Mouse (Mus musculus): ENCODE data around the gene Thrb. TPM values are rescaled to one million over a fixed set of nuclear protein-coding genes. Genes with fewer than 3 reads are reported as not detected.
A peak's percentile ranks its signal among the peaks of the same experiment; 100 is the strongest.

Thrb gene
- polyA plus RNA-seq, 1 experiment from 2014 or later = 3.0 TPM

DNA sequence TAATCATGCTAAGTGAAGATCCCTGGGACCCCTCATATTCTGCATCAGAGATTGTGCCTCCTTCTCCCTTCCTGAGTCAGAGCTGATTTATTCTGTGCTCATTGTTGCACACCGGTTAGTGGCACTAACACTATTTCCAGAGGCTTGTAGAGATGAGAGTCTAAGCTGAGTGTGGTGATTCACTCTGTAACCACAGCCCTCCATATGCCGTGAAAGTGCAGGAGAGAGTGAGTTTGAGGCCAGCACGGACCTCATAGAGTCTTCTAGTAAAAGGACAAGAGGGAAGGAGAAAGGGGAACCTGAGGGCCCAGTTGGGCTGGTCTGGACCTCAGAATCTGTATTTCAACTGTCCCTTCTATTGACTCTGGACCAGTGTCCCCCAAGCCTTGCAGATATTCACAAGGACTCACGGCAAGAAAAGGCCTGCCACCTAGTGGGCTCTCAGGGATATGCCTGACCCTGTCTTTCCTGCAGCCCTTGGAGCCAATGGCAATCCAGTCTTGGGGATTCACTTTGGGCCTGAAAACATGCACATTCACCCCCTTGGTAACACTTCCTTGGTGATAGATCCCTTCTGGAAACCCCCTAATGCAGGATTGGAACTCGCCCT lies 307.2 kb downstream of the Thrb start:
- 36% methylated on average over 5 of the region's 5 CpGs for WGBS
- H3K9ac ChIP-seq (ENCODE audit: low read depth, low read length) = no peak overlapping the region
- H3K27me3 ChIP-seq (replicated peaks; ENCODE audit: control insufficient read depth, insufficient read depth, low read length) = no peaks in the 10 kb centered on the region
- no peak overlapping the region for H3K4me2 ChIP-seq (ENCODE audit: low read length)
- no peaks in the 10 kb centered on the region for H3K4me1 ChIP-seq (ENCODE audit: control insufficient read depth, insufficient read depth, low read depth, low read length)
- H3K36me3 ChIP-seq (ENCODE audit: control insufficient read depth, insufficient read depth, low read length) = no peaks in the 10 kb centered on the region
- H3K4me3 ChIP-seq (ENCODE audit: low read length) = no peak overlapping the region
- peak; percentile 88 for ATAC-seq
- H3K27ac ChIP-seq (ENCODE audit: low read depth, low read length) = no peak overlapping the region
- H3K9me3 ChIP-seq (ENCODE audit: control insufficient read depth, low read length) = no peaks in the 10 kb centered on the region

DNA sequence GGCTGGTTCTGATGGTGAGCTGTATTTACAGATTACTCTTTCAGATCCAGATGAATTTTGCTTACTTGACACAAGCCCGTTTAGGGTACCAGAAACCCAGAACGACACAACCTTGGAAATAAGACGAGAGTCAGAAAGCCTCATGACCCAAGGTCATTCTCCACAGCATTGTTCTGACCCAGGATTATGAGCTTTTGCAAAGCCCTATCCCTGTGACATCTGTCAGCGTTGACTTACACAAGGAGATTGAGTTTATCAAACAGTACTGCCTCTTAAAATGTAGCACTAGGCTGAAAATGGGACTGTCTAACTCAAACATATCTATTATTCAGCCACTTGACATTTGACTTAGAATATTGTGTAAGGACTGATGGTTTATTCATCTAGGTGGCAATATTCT lies 312.1 kb downstream of the Thrb start:
- Histone ChIP-seq H3K27me3 (replicated peaks; ENCODE audit: control insufficient read depth, insufficient read depth, low read length) (no peaks in the 10 kb centered on the region), H3K4me1 (ENCODE audit: control insufficient read depth, insufficient read depth, low read depth, low read length) (no peaks in the 10 kb centered on the region), H3K9me3 (ENCODE audit: control insufficient read depth, low read length) (no peaks in the 10 kb centered on the region), H3K9ac (ENCODE audit: low read depth, low read length) (no peak overlapping the region), H3K4me2 (ENCODE audit: low read length) (no peak overlapping the region), H3K36me3 (ENCODE audit: control insufficient read depth, insufficient read depth, low read length) (no peaks in the 10 kb centered on the region), H3K4me3 (ENCODE audit: low read length) (no peak overlapping the region), H3K27ac (ENCODE audit: low read depth, low read length) (no peak overlapping the region)
- ATAC-seq = no peak
- WGBS = 86% methylated on average over 4 of the region's 4 CpGs

GRCm38 (mm10) chr14:17972665-17973064 lies 312.6 kb downstream of the Thrb start:
- Histone ChIP-seq H3K27ac (ENCODE audit: low read depth, low read length) (no peak overlapping the region), H3K4me3 (ENCODE audit: low read length) (no peak overlapping the region), H3K27me3 (replicated peaks; ENCODE audit: control insufficient read depth, insufficient read depth, low read length) (no peaks in the 10 kb centered on the region), H3K9me3 (ENCODE audit: control insufficient read depth, low read length) (no peaks in the 10 kb centered on the region), H3K4me1 (ENCODE audit: control insufficient read depth, insufficient read depth, low read depth, low read length) (no peaks in the 10 kb centered on the region), H3K4me2 (ENCODE audit: low read length) (no peak overlapping the region), H3K36me3 (ENCODE audit: control insufficient read depth, insufficient read depth, low read length) (no peaks in the 10 kb centered on the region), H3K9ac (ENCODE audit: low read depth, low read length) (no peak overlapping the region)
- 76% methylated on average over 6 of the region's 6 CpGs for WGBS
- ATAC-seq = no peak

- Histone ChIP-seq H3K4me3 (ENCODE audit: low read length) (no peak overlapping the region), H3K4me2 (ENCODE audit: low read length) (no peak overlapping the region), H3K4me1 (ENCODE audit: control insufficient read depth, insufficient read depth, low read depth, low read length) (no peaks in the 10 kb centered on the region), H3K36me3 (ENCODE audit: control insufficient read depth, insufficient read depth, low read length) (no peaks in the 10 kb centered on the region), H3K27me3 (replicated peaks; ENCODE audit: control insufficient read depth, insufficient read depth, low read length) (no peaks in the 10 kb centered on the region), H3K9me3 (ENCODE audit: control insufficient read depth, low read length) (no peaks in the 10 kb centered on the region), H3K27ac (ENCODE audit: low read depth, low read length) (no peak overlapping the region), H3K9ac (ENCODE audit: low read depth, low read length) (no peak overlapping the region)
- ATAC-seq = no peak
- WGBS = 96% methylated on average over 1 of the region's 1 CpGs
Measured at GRCm38 (mm10) chr14:17975786-17976185, 315.7 kb downstream of the Thrb start.

DNA sequence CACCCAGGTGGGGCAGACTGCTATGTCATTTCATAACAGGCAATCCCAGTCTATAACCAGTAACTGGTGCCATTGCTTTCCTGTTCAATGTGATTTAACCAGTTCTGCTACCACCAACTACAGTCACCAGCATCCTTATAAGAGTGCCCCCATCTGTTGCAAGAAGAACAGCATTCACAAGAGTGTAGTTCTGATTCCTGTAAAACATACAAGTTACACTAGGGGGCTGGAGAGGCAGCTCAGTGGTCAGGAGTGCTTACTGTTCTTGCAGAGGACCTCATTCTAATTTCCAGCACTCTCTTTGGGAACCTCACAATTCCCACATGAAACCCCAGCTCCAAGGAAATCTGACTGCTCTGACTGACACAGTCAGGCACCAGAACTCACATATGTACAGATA lies 318.2 kb downstream of the Thrb start:
- Histone ChIP-seq H3K4me2 (ENCODE audit: low read length) (no peak overlapping the region), H3K27ac (ENCODE audit: low read depth, low read length) (no peak overlapping the region), H3K36me3 (ENCODE audit: control insufficient read depth, insufficient read depth, low read length) (no peaks in the 10 kb centered on the region), H3K9ac (ENCODE audit: low read depth, low read length) (no peak overlapping the region), H3K9me3 (ENCODE audit: control insufficient read depth, low read length) (no peaks in the 10 kb centered on the region), H3K4me1 (ENCODE audit: control insufficient read depth, insufficient read depth, low read depth, low read length) (no peaks in the 10 kb centered on the region), H3K4me3 (ENCODE audit: low read length) (no peak overlapping the region), H3K27me3 (replicated peaks; ENCODE audit: control insufficient read depth, insufficient read depth, low read length) (no peaks in the 10 kb centered on the region)
- no peak for ATAC-seq

DNA sequence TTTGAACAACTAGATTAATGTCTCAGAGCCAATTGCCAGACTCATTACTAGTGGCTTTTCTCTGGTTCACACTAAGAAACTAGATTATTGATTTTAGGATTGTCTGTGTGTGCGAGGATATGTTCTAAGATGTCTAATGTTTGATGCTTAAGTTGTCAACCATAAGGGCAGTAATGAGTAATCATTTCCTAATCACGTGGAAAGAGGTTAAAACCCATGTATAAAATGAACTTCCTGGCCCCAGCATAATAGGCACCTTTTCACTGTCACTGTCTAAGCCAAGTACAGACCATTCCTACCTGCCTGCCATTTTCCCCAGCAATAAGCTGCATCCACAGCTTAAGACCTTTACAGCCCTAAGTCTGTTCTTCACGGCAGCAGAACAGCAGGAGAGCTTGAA lies 321.2 kb downstream of the Thrb start:
- H3K27ac ChIP-seq (ENCODE audit: low read depth, low read length) = no peak overlapping the region
- H3K9me3 ChIP-seq (ENCODE audit: control insufficient read depth, low read length) = no peaks in the 10 kb centered on the region
- no peaks in the 10 kb centered on the region for H3K27me3 ChIP-seq (replicated peaks; ENCODE audit: control insufficient read depth, insufficient read depth, low read length)
- H3K4me3 ChIP-seq (ENCODE audit: low read length) = no peak overlapping the region
- no peaks in the 10 kb centered on the region for H3K36me3 ChIP-seq (ENCODE audit: control insufficient read depth, insufficient read depth, low read length)
- no peak overlapping the region for H3K9ac ChIP-seq (ENCODE audit: low read depth, low read length)
- 83% methylated on average over 3 of the region's 3 CpGs for WGBS
- no peaks in the 10 kb centered on the region for H3K4me1 ChIP-seq (ENCODE audit: control insufficient read depth, insufficient read depth, low read depth, low read length)
- no peak for ATAC-seq
- no peak overlapping the region for H3K4me2 ChIP-seq (ENCODE audit: low read length)

DNA sequence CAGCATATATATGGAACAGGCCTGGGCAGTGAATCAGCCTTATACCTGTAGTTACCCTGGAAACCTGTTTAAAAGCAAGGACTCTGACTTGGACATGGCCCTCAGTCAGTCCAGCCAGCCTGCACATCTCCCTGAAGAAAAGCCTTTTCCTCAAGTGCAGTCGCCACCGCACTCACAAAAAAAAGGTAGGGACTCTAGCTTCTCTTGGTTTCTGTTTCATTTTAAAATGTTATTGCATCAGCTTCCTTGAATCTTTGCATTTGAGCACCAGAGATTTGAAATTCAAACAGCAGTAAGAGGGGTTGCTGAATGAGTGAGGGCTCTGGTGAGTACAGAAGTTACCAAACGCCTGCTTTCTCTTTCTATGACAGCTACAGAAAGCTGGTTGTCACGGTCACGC lies 322.0 kb downstream of the Thrb start:
- Histone ChIP-seq H3K4me3 (ENCODE audit: low read length) (no peak overlapping the region), H3K4me2 (ENCODE audit: low read length) (no peak overlapping the region), H3K9ac (ENCODE audit: low read depth, low read length) (no peak overlapping the region), H3K9me3 (ENCODE audit: control insufficient read depth, low read length) (no peaks in the 10 kb centered on the region), H3K27ac (ENCODE audit: low read depth, low read length) (no peak overlapping the region), H3K4me1 (ENCODE audit: control insufficient read depth, insufficient read depth, low read depth, low read length) (no peaks in the 10 kb centered on the region), H3K36me3 (ENCODE audit: control insufficient read depth, insufficient read depth, low read length) (no peaks in the 10 kb centered on the region), H3K27me3 (replicated peaks; ENCODE audit: control insufficient read depth, insufficient read depth, low read length) (no peaks in the 10 kb centered on the region)
- 83% methylated on average over 5 of the region's 5 CpGs for WGBS
- no peak for ATAC-seq

- Histone ChIP-seq H3K27ac (ENCODE audit: low read depth, low read length) (no peak overlapping the region), H3K36me3 (ENCODE audit: control insufficient read depth, insufficient read depth, low read length) (no peaks in the 10 kb centered on the region), H3K4me2 (ENCODE audit: low read length) (no peak overlapping the region), H3K9ac (ENCODE audit: low read depth, low read length) (no peak overlapping the region), H3K9me3 (ENCODE audit: control insufficient read depth, low read length) (no peaks in the 10 kb centered on the region), H3K4me1 (ENCODE audit: control insufficient read depth, insufficient read depth, low read depth, low read length) (no peaks in the 10 kb centered on the region), H3K4me3 (ENCODE audit: low read length) (no peak overlapping the region), H3K27me3 (replicated peaks; ENCODE audit: control insufficient read depth, insufficient read depth, low read length) (no peaks in the 10 kb centered on the region)
- 86% methylated on average over 3 of the region's 3 CpGs for WGBS
- no peak for ATAC-seq
Measured at GRCm38 (mm10) chr14:17983390-17983789, 323.3 kb downstream of the Thrb start.

DNA sequence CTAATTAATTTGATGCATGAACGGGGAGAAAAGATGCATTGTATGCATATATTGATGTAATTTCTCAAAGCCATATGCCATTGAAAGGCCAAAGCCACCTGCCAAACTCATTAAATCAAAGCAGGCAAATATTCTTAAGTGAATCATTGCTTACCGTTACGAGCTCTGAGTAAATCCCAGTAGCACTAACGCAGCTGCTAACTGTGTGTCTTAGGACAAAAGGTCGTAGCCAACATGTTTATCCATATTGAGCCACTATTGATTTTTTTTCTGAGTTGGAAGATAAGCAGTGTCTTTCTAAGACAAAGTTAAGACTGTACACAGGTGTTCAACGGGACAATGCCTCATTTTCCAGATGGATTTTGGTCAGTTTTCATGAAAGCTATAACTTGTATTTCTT lies 323.8 kb downstream of the Thrb start:
- 62% methylated on average over 6 of the region's 6 CpGs for WGBS
- Histone ChIP-seq H3K27me3 (replicated peaks; ENCODE audit: control insufficient read depth, insufficient read depth, low read length) (no peaks in the 10 kb centered on the region), H3K4me3 (ENCODE audit: low read length) (no peak overlapping the region), H3K9me3 (ENCODE audit: control insufficient read depth, low read length) (no peaks in the 10 kb centered on the region), H3K4me1 (ENCODE audit: control insufficient read depth, insufficient read depth, low read depth, low read length) (no peaks in the 10 kb centered on the region), H3K9ac (ENCODE audit: low read depth, low read length) (no peak overlapping the region), H3K4me2 (ENCODE audit: low read length) (no peak overlapping the region), H3K36me3 (ENCODE audit: control insufficient read depth, insufficient read depth, low read length) (no peaks in the 10 kb centered on the region), H3K27ac (ENCODE audit: low read depth, low read length) (no peak overlapping the region)
- no peak for ATAC-seq

- no peak for ATAC-seq
- Histone ChIP-seq H3K4me1 (ENCODE audit: control insufficient read depth, insufficient read depth, low read depth, low read length) (no peaks in the 10 kb centered on the region), H3K27me3 (replicated peaks; ENCODE audit: control insufficient read depth, insufficient read depth, low read length) (no peaks in the 10 kb centered on the region), H3K9me3 (ENCODE audit: control insufficient read depth, low read length) (no peaks in the 10 kb centered on the region), H3K4me2 (ENCODE audit: low read length) (no peak overlapping the region), H3K36me3 (ENCODE audit: control insufficient read depth, insufficient read depth, low read length) (no peaks in the 10 kb centered on the region), H3K4me3 (ENCODE audit: low read length) (no peak overlapping the region), H3K27ac (ENCODE audit: low read depth, low read length) (no peak overlapping the region), H3K9ac (ENCODE audit: low read depth, low read length) (no peak overlapping the region)
- WGBS = 95% methylated on average over 2 of the region's 2 CpGs
Measured at GRCm38 (mm10) chr14:17988580-17988979, 328.5 kb downstream of the Thrb start.
